Mouse (Mus musculus) intestine, embryonic 14.5 days (tissue): ENCODE measurements around the gene Clcf1. TPM values are rescaled to one million over a fixed set of nuclear protein-coding genes. Genes with fewer than 3 reads are reported as not detected.

Experiments used
- ATAC-seq: fragments of 200-750 bp; cut with Nextera tagmentation; replicated peaks from 2 replicates; pipeline ENCODE4 v1.8.0; 2017; ENCODE audit warnings: low read depth, moderate number of reproducible peaks, moderate TSS enrichment, moderate library complexity; ENCODE audit not compliant: low FRiP score, low TSS enrichment
- DNase-seq: peaks from one replicate; pipeline ENCODE4 v3.0.0-alpha.2; 2018; ENCODE audit warnings: low spot score
- H3K27ac ChIP-seq: fragments of 300-500 bp; sonication (generic); 2 replicates; pipeline ENCODE4 v1.5.1; 2014; ENCODE audit warnings: low read depth, mild to moderate bottlenecking, control low read depth
- H3K27me3 ChIP-seq: fragments of 300-500 bp; sonication (generic); replicated peaks from 2 replicates; pipeline ENCODE4 v1.6.1; 2014; ENCODE audit warnings: low read length, control low read depth; ENCODE audit not compliant: control insufficient read depth, insufficient read depth
- H3K36me3 ChIP-seq: fragments of 300-500 bp; sonication (generic); 2 replicates; pipeline ENCODE4 v1.6.1; 2014; ENCODE audit warnings: low read length, control low read depth; ENCODE audit not compliant: control insufficient read depth, insufficient read depth
- H3K4me1 ChIP-seq: fragments of 300-500 bp; sonication (generic); replicated peaks from 2 replicates; pipeline ENCODE4 v1.6.1; 2014; ENCODE audit warnings: low read length, control low read depth, mixed read lengths; ENCODE audit not compliant: control insufficient read depth, insufficient read depth
- H3K4me2 ChIP-seq: fragments of 300-500 bp; sonication (generic); 2 replicates; pipeline ENCODE4 v1.6.1; 2014; ENCODE audit warnings: low read length
- H3K4me3 ChIP-seq: fragments of 300-500 bp; sonication (generic); 2 replicates; pipeline ENCODE4 v1.5.1; 2014; ENCODE audit warnings: low read depth, low read length, control low read depth, mixed read lengths
- H3K9ac ChIP-seq: fragments of 300-500 bp; sonication (generic); 2 replicates; pipeline ENCODE4 v1.6.1; 2014; ENCODE audit warnings: mild to moderate bottlenecking, low read length
- H3K9me3 ChIP-seq: fragments of 300-500 bp; sonication (generic); 2 replicates; pipeline ENCODE4 v1.6.1; 2016; ENCODE audit warnings: low read length, control low read depth; ENCODE audit not compliant: control insufficient read depth
- WGBS: fragments of 180-500 bp; shearing (Covaris S2); extraction: QIAGEN DNeasy Blood & Tissue Kit; methylation state at CpG from one replicate; pipeline ENCODE4 v1.1.7; 2014; 5-methylcytosine and 5-hydroxymethylcytosine counted together
- polyA plus RNA-seq: library from polyadenylated mRNA; unstranded; fragments of >200 nt; fragmentation: Nextera tagmentation; extraction: Ambion mirVana; gene quantifications from 2 replicates; pipeline ENCODE4 v1.2.1, GENCODE M21; 2014

Clcf1 gene
- polyA plus RNA-seq, 1 experiment from 2014 or later: 6.9 TPM

- H3K4me3 ChIP-seq: no peak overlapping the region
- DNase-seq (no peak), ATAC-seq (no peak)
- no peak overlapping the region for H3K4me2 ChIP-seq
- H3K4me1 ChIP-seq: peaks cover 7% of the 10 kb centered on the region; the same call in 1 of the 2 replicates
- H3K9me3 ChIP-seq: no peaks in the 10 kb centered on the region
- H3K27ac ChIP-seq: no peak overlapping the region
- 47% methylated on average over 8 of the region's 8 CpGs for WGBS
- no peak overlapping the region for H3K9ac ChIP-seq
- no peaks in the 10 kb centered on the region for H3K36me3 ChIP-seq
- H3K27me3 ChIP-seq: no peaks in the 10 kb centered on the region
Measured at GRCm38 (mm10) chr19:4261038-4261698, 47.1 kb downstream of the Clcf1 start.

- Histone ChIP-seq H3K27ac (no peak overlapping the region), H3K36me3 (no peaks in the 10 kb centered on the region), H3K27me3 (no peaks in the 10 kb centered on the region), H3K4me2 (no peak overlapping the region), H3K9ac (no peak overlapping the region), H3K9me3 (no peaks in the 10 kb centered on the region), H3K4me1 (peaks cover 5% of the 10 kb centered on the region; the same call in 1 of the 2 replicates), H3K4me3 (no peak overlapping the region)
- WGBS: 72% methylated on average over 6 of the region's 6 CpGs
- DNase-seq: no peak
- ATAC-seq: no peak
Measured at GRCm38 (mm10) chr19:4262756-4263155, 48.7 kb downstream of the Clcf1 start.

GRCm38 (mm10) chr19:4263702-4264101 is 49.7 kb downstream of the Clcf1 start:
- H3K4me1 ChIP-seq: no peaks in the 10 kb centered on the region
- DNase-seq (no peak), ATAC-seq (peak; percentile 25; the same call in 1 of the 2 replicates)
- no peak overlapping the region for H3K27ac ChIP-seq
- H3K27me3 ChIP-seq: no peaks in the 10 kb centered on the region
- H3K4me3 ChIP-seq: no peak overlapping the region
- 62% methylated on average over 14 of the region's 14 CpGs for WGBS
- no peaks in the 10 kb centered on the region for H3K36me3 ChIP-seq
- H3K9me3 ChIP-seq: no peaks in the 10 kb centered on the region
- H3K4me2 ChIP-seq: no peak overlapping the region
- no peak overlapping the region for H3K9ac ChIP-seq

GRCm38 (mm10) chr19:4264171-4264780 is 50.2 kb downstream of the Clcf1 start:
- no peak for DNase-seq
- H3K4me2 ChIP-seq: no peak overlapping the region
- no peak overlapping the region for H3K4me3 ChIP-seq
- 88% methylated on average over 6 of the region's 6 CpGs for WGBS
- no peaks in the 10 kb centered on the region for H3K4me1 ChIP-seq
- no peaks in the 10 kb centered on the region for H3K27me3 ChIP-seq
- H3K36me3 ChIP-seq: no peaks in the 10 kb centered on the region
- H3K9ac ChIP-seq: no peak overlapping the region
- no peak overlapping the region for H3K27ac ChIP-seq
- no peaks in the 10 kb centered on the region for H3K9me3 ChIP-seq
- no peak for ATAC-seq

- H3K4me1 ChIP-seq: no peaks in the 10 kb centered on the region
- H3K36me3 ChIP-seq: no peaks in the 10 kb centered on the region
- H3K9ac ChIP-seq: no peak overlapping the region
- WGBS: 71% methylated on average over 4 of the region's 4 CpGs
- no peak overlapping the region for H3K4me2 ChIP-seq
- ATAC-seq (no peak), DNase-seq (no peak)
- H3K9me3 ChIP-seq: no peaks in the 10 kb centered on the region
- no peak overlapping the region for H3K27ac ChIP-seq
- no peaks in the 10 kb centered on the region; the same call in 1 of the 2 replicates for H3K27me3 ChIP-seq
- H3K4me3 ChIP-seq: no peak overlapping the region
Measured at GRCm38 (mm10) chr19:4265956-4266355, 51.9 kb downstream of the Clcf1 start.

GRCm38 (mm10) chr19:4268566-4269361 is 54.7 kb downstream of the Clcf1 start, which contains the start of gene Ssh3:
Gene Ssh3, minus strand, starts transcription at chr19:4269180.
- Histone ChIP-seq H3K27ac (no peak within 1 kb of the TSS), H3K9me3 (no peaks in the 10 kb centered on the region), H3K4me2 (peak within 1 kb of the TSS; percentile 66), H3K4me3 (peak within 1 kb of the TSS; percentile 44), H3K36me3 (no peaks in the 10 kb centered on the region; the same call in 1 of the 2 replicates), H3K27me3 (no peaks in the 10 kb centered on the region; the same call in 1 of the 2 replicates), H3K9ac (peak within 1 kb of the TSS; percentile 49), H3K4me1 (no peaks in the 10 kb centered on the region)
- 8% methylated on average over 46 of the region's 46 CpGs for WGBS
- ATAC-seq (peak; percentile 91), DNase-seq (peak; percentile 80)

- Histone ChIP-seq H3K4me3 (no peak overlapping the region), H3K4me2 (no peak overlapping the region), H3K27me3 (no peaks in the 10 kb centered on the region; the same call in 1 of the 2 replicates), H3K36me3 (no peaks in the 10 kb centered on the region; the same call in 1 of the 2 replicates), H3K4me1 (no peaks in the 10 kb centered on the region), H3K9me3 (no peaks in the 10 kb centered on the region), H3K9ac (no peak overlapping the region), H3K27ac (no peak overlapping the region)
- ATAC-seq (no peak), DNase-seq (no peak)
- WGBS: 63% methylated on average over 6 of the region's 6 CpGs
Measured at GRCm38 (mm10) chr19:4270187-4270586, 56.1 kb downstream of the Clcf1 start.

- DNase-seq (no peak), ATAC-seq (no peak)
- no peaks in the 10 kb centered on the region; the same call in 1 of the 2 replicates for H3K36me3 ChIP-seq
- H3K27ac ChIP-seq: no peak overlapping the region
- no peak overlapping the region for H3K4me2 ChIP-seq
- H3K27me3 ChIP-seq: no peaks in the 10 kb centered on the region; the same call in 1 of the 2 replicates
- no peaks in the 10 kb centered on the region for H3K4me1 ChIP-seq
- WGBS: 95% methylated on average over 11 of the region's 11 CpGs
- H3K9ac ChIP-seq: no peak overlapping the region
- 0 out of 2 replicates have a peak, but pooled peaks cover 1% of the 10 kb centered on the region for H3K9me3 ChIP-seq
- no peak overlapping the region for H3K4me3 ChIP-seq
Measured at GRCm38 (mm10) chr19:4270972-4271371, 56.9 kb downstream of the Clcf1 start.
